Mouse (Mus musculus): ENCODE measurements around the gene Cpne1. TPM values are rescaled to one million over a fixed set of nuclear protein-coding genes. Genes with fewer than 3 reads are reported as not detected.

The Cpne1 gene
- total RNA-seq (2012; rRNA removed) (36.8 and 39.8 TPM in 2 replicates), total RNA-seq (2014; rRNA removed) (34.0 and 36.6 TPM in 2 replicates), polyA plus RNA-seq (2012; ENCODE audit: insufficient read length, low read depth) (24.6 and 33.0 TPM in 2 replicates)

GRCm38 (mm10) chr2:156111358-156112079 is at the start of gene Cpne1, which contains the start of gene Rbm12:
Gene Cpne1 (minus strand): TSS chr2:156111965.
Gene Rbm12 (minus strand): TSS chr2:156111978.
- peak within 1 kb of the TSS; percentile 8; the same call in 1 of the 2 replicates for H3K27ac ChIP-seq (ENCODE audit: insufficient read depth, low read depth)
- no peaks in the 10 kb centered on the region for H3K27me3 ChIP-seq (replicated peaks)
- dilution Hi-C loops (cut with MboI; ENCODE audit: extremely low pct_ligation_motif_present, extremely low pct_unique_long_range_greater_than_20kb, low sequenced_read_pairs), result no loop called here
- H3K9me3 ChIP-seq (replicated peaks; ENCODE audit: low read length), result peaks cover 2% of the 10 kb centered on the region
- H3K9ac ChIP-seq (ENCODE audit: insufficient read depth, low read depth), result peak within 1 kb of the TSS; percentile 59
- H3K36me3 ChIP-seq (replicated peaks in 1 of 2; ENCODE audit: control insufficient read depth in 1 of 2, insufficient read depth in 1 of 2, low read length in 1 of 2), result peaks cover 0 to 11% of the 10 kb centered on the region in 2 experiments
- H3K79me2 ChIP-seq (replicated peaks; ENCODE audit: control insufficient read depth, extremely low read depth, insufficient read depth, poor library complexity, severe bottlenecking), result peaks cover 49% of the 10 kb centered on the region
- peak within 1 kb of the TSS; percentile 75 to 94 (median 93) for H3K4me3 ChIP-seq (replicated peaks in 1 of 3; ENCODE audit: low read depth in 2 of 3, low read length in 2 of 3, poor library complexity in 1 of 3)
- H3K4me1 ChIP-seq (ENCODE audit: control insufficient read depth in 1 of 2, insufficient read depth in 2 of 2), result peaks cover 2 to 27% of the 10 kb centered on the region in 2 experiments; a peak in 1 of 4 replicates
- TF ChIP-seq SIN3A (IDR thresholded peaks at IDR 0.05; ENCODE audit: low read length), result peak; percentile 52; the same call in 1 of the 2 replicates
- TF ChIP-seq TCF12 (IDR thresholded peaks at IDR 0.05; ENCODE audit: low read depth, low read length), result peak; percentile 90
- TF ChIP-seq USF1 (IDR thresholded peaks at IDR 0.05; ENCODE audit: low read depth, low read length), result peak; percentile 58
- peak; percentile 91 for TF ChIP-seq NRF1 (IDR thresholded peaks at IDR 0.05; ENCODE audit: low read depth, low read length)
- TF ChIP-seq ELF1 (IDR thresholded peaks at IDR 0.05; ENCODE audit: low read depth, low read length), result peak; percentile 76
- TF ChIP-seq MXI1 (IDR thresholded peaks at IDR 0.05; ENCODE audit: low read depth, low read length), result peak; percentile 36; the same call in 1 of the 2 replicates
- peak; percentile 89 for TF ChIP-seq ZMIZ1 (IDR thresholded peaks at IDR 0.05; ENCODE audit: low read depth, low read length)
- peak; percentile 90 for TF ChIP-seq MAZ (IDR thresholded peaks at IDR 0.05; ENCODE audit: low read depth, low read length)
- no peak for TF ChIP-seq RCOR1 (conservative IDR thresholded peaks at IDR 0.05; ENCODE audit: low read depth, low read length)
- TF ChIP-seq ZC3H11A (IDR thresholded peaks at IDR 0.05; ENCODE audit: low read depth, low read length), result 0 out of 2 replicates have a peak, but pooled peaks have one; percentile 1
- no peak for TF ChIP-seq GABPA (IDR thresholded peaks at IDR 0.05; ENCODE audit: insufficient replicate concordance, low read depth, low read length)
- TF ChIP-seq POLR2AphosphoS2 (IDR thresholded peaks at IDR 0.05; ENCODE audit: low read depth, low read length), result 0 out of 2 replicates have a peak, but pooled peaks have one; percentile 42
- peak; percentile 94 for TF ChIP-seq POLR2A (IDR thresholded peaks at IDR 0.05; ENCODE audit: low read depth, low read length)
- peak; percentile 67 for TF ChIP-seq HCFC1 (IDR thresholded peaks at IDR 0.05; ENCODE audit: low read depth, low read length)
- peak; percentile 46 for TF ChIP-seq IRF4 (IDR thresholded peaks at IDR 0.05; ENCODE audit: low read depth, low read length)
- TF ChIP-seq JUN (IDR thresholded peaks at IDR 0.05; ENCODE audit: insufficient read depth, low read depth, low read length), result no peak
- peak; percentile 92 for TF ChIP-seq NELFE (IDR thresholded peaks at IDR 0.05; ENCODE audit: low read depth, low read length)
- TF ChIP-seq CHD2 (IDR thresholded peaks at IDR 0.05; ENCODE audit: low read length), result no peak
- H3K4me2 ChIP-seq (ENCODE audit: insufficient read depth, low read depth, poor library complexity, severe bottlenecking), result peak within 1 kb of the TSS; percentile 37
- in situ Hi-C loops (cut with MboI; ENCODE audit: low pct_ligation_motif_present, low pct_unique_long_range_greater_than_20kb, low sequenced_read_pairs), result no loop called here
- DNase-seq (ENCODE audit: extremely low read depth), result peak; percentile 89

- dilution Hi-C loops (cut with MboI; ENCODE audit: extremely low pct_ligation_motif_present, extremely low pct_unique_long_range_greater_than_20kb, low sequenced_read_pairs) (no loop called here), in situ Hi-C loops (cut with MboI; ENCODE audit: low pct_ligation_motif_present, low pct_unique_long_range_greater_than_20kb, low sequenced_read_pairs) (no loop called here)
- Histone ChIP-seq H3K79me2 (replicated peaks; ENCODE audit: control insufficient read depth, extremely low read depth, insufficient read depth, poor library complexity, severe bottlenecking) (peaks cover 47% of the 10 kb centered on the region), H3K36me3 (replicated peaks in 1 of 2; ENCODE audit: control insufficient read depth in 1 of 2, insufficient read depth in 1 of 2, low read length in 1 of 2) (peaks cover 47 to 87% of the 10 kb centered on the region in 2 experiments), H3K9ac (ENCODE audit: insufficient read depth, low read depth) (no peak overlapping the region), H3K4me3 (replicated peaks in 1 of 3; ENCODE audit: low read depth in 2 of 3, low read length in 2 of 3, poor library complexity in 1 of 3) (no peak overlapping the region), H3K27ac (ENCODE audit: insufficient read depth, low read depth) (no peak overlapping the region), H3K27me3 (replicated peaks) (no peaks in the 10 kb centered on the region), H3K4me1 (ENCODE audit: control insufficient read depth in 1 of 2, insufficient read depth in 2 of 2) (peaks cover 0 to 22% of the 10 kb centered on the region in 2 experiments; a peak in 2 of 4 replicates), H3K9me3 (replicated peaks; ENCODE audit: low read length) (no peaks in the 10 kb centered on the region), H3K4me2 (ENCODE audit: insufficient read depth, low read depth, poor library complexity, severe bottlenecking) (no peak overlapping the region)
- TF ChIP-seq ELF1 (IDR thresholded peaks at IDR 0.05; ENCODE audit: low read depth, low read length) (no peak), NELFE (IDR thresholded peaks at IDR 0.05; ENCODE audit: low read depth, low read length) (no peak), TCF12 (IDR thresholded peaks at IDR 0.05; ENCODE audit: low read depth, low read length) (no peak), USF2 (conservative IDR thresholded peaks at IDR 0.05; ENCODE audit: low read depth, low read length) (no peak), SMC3 (IDR thresholded peaks at IDR 0.05; ENCODE audit: low read depth, low read length) (no peak), UBTF (IDR thresholded peaks at IDR 0.05; ENCODE audit: low read depth, low read length) (no peak), HCFC1 (IDR thresholded peaks at IDR 0.05; ENCODE audit: low read depth, low read length) (no peak), CHD2 (IDR thresholded peaks at IDR 0.05; ENCODE audit: low read length) (no peak), MEF2A (IDR thresholded peaks at IDR 0.05; ENCODE audit: borderline replicate concordance, low read depth, low read length) (no peak), JUND (conservative IDR thresholded peaks at IDR 0.05; ENCODE audit: low read depth, low read length) (no peak), CTCF (conservative IDR thresholded peaks at IDR 0.05 in 1 of 2, IDR thresholded peaks at IDR 0.05 in 1 of 2; ENCODE audit: low read depth in 2 of 2, low read length in 2 of 2) (no peak; a peak in 1 of 4 replicates), MAX (IDR thresholded peaks at IDR 0.05; ENCODE audit: low read length) (no peak), POLR2A (IDR thresholded peaks at IDR 0.05; ENCODE audit: low read depth, low read length) (no peak), IRF4 (IDR thresholded peaks at IDR 0.05; ENCODE audit: low read depth, low read length) (no peak)
- no peak for DNase-seq (ENCODE audit: extremely low read depth)
Observed at GRCm38 (mm10) chr2:156151538-156151937, 39.8 kb upstream of the Cpne1 start.

Data from CH12.LX (cell line).